Mouse (Mus musculus) heart, embryonic 16.5 days (tissue): ENCODE results near the gene Pecam1. TPM values are rescaled to one million over a fixed set of nuclear protein-coding genes. Genes with fewer than 3 reads are reported as not detected.
"Not testable (repeated sequence)": the region's sequence is repeated elsewhere in the genome, so short reads cannot be mapped to it uniquely, and the experiment has no call there.

Experiments
- ATAC-seq: fragments of 200-750 bp; cut with Nextera tagmentation; replicated peaks from 2 replicates; pipeline ENCODE4 v1.8.0; 2017; ENCODE audit warnings: moderate number of reproducible peaks; ENCODE audit not compliant: insufficient read depth, low FRiP score; ENCODE audit errors: extremely low read depth
- H3K27ac ChIP-seq: fragments of 300-500 bp; sonication (generic); 2 replicates; pipeline ENCODE4 v1.5.1; 2014; ENCODE audit warnings: mild to moderate bottlenecking, low read length, control low read depth, moderate library complexity
- H3K27me3 ChIP-seq: fragments of 300-500 bp; sonication (generic); 2 replicates; pipeline ENCODE4 v1.6.1; 2014; ENCODE audit warnings: low read length, mixed read lengths; ENCODE audit not compliant: control insufficient read depth, insufficient read depth
- H3K36me3 ChIP-seq: fragments of 300-500 bp; sonication (generic); 2 replicates; pipeline ENCODE4 v1.6.1; 2014; ENCODE audit not compliant: control insufficient read depth, insufficient read depth
- H3K4me1 ChIP-seq: fragments of 300-500 bp; sonication (generic); 2 replicates; pipeline ENCODE4 v1.6.1; 2014; ENCODE audit warnings: low read length, mixed read lengths; ENCODE audit not compliant: control insufficient read depth, insufficient read depth
- H3K4me2 ChIP-seq: fragments of 300-500 bp; sonication (generic); 2 replicates; pipeline ENCODE4 v1.6.1; 2014; ENCODE audit warnings: low read depth, mild to moderate bottlenecking, control low read depth, low read length
- H3K4me3 ChIP-seq: fragments of 300-500 bp; sonication (generic); 2 replicates; pipeline ENCODE4 v1.5.1; 2014; ENCODE audit warnings: mild to moderate bottlenecking, control low read depth, low read length
- H3K9ac ChIP-seq: fragments of 300-500 bp; sonication (generic); 2 replicates; pipeline ENCODE4 v1.6.1; 2014; ENCODE audit warnings: low read length, control low read depth
- H3K9me3 ChIP-seq: fragments of 300-500 bp; sonication (generic); replicated peaks from 2 replicates; pipeline ENCODE4 v1.6.1; 2016; ENCODE audit warnings: low read length; ENCODE audit not compliant: control insufficient read depth
- WGBS: fragments of 180-500 bp; shearing (Covaris S2); extraction: QIAGEN DNeasy Blood & Tissue Kit; methylation state at CpG from one replicate; pipeline ENCODE4 v1.1.7; 2014; 5-methylcytosine and 5-hydroxymethylcytosine counted together
- polyA plus RNA-seq: library from polyadenylated mRNA; unstranded; fragments of >200 nt; fragmentation: Nextera tagmentation; extraction: Ambion mirVana; gene quantifications from 2 replicates; pipeline ENCODE4 v1.2.1, GENCODE M21; 2015

Gene Pecam1
- polyA plus RNA-seq, 1 experiment from 2014 or later: 87.7 TPM

DNA sequence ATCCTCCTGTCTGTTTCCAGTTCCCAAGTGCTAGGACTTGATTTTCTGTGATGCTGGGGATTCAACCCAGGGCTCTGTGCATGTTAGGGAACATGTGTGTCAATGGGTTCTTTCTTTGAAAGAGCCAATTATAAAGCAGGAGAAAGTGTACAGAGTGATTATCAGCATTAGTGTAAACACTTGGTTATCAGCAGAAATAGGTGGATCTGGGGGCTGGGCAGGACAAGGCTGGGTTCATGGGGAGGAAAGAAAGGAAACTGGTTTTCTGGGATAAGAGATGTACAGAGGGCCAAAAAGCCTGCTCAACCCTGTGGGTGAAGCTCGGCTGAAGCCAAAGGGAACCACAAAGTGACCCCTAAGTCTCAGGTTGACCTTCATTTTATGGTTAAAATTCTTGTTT, 108.8 kb downstream of the Pecam1 start:
- Histone ChIP-seq H3K9me3 (no peaks in the 10 kb centered on the region), H3K36me3 (no peaks in the 10 kb centered on the region), H3K4me2 (no peak overlapping the region), H3K4me1 (peaks cover 12% of the 10 kb centered on the region), H3K27me3 (no peaks in the 10 kb centered on the region), H3K9ac (no peak overlapping the region), H3K4me3 (no peak overlapping the region), H3K27ac (no peak overlapping the region)
- WGBS: 45% methylated on average over 1 of the region's 1 CpGs
- no peak for ATAC-seq

DNA sequence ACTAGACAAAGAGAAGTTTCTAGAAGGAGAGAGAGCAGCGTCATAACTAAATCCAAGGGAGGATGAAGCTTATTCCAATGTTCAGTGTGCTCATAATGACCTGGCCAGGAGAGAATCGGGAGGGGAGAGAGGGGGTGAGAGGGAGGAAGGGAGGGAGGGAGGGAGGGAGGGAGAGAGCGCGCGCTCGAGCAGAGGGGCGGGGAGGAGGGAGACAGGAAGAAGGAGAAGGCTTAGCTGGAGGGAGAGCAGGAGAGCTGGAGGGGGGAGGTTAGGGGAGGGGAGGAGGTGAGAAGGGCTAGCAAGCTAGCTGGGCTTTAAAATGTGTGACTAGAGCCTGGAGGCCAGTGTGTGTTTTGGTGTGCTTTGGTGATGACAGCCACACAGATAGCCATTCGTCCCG, 110.4 kb downstream of the Pecam1 start:
- 7% methylated on average over 9 of the region's 9 CpGs for WGBS
- Histone ChIP-seq H3K9ac (no peak overlapping the region), H3K4me2 (no peak overlapping the region; the same call in 1 of the 2 replicates), H3K4me3 (no peak overlapping the region), H3K9me3 (no peaks in the 10 kb centered on the region), H3K36me3 (no peaks in the 10 kb centered on the region), H3K27me3 (no peaks in the 10 kb centered on the region), H3K4me1 (peaks cover 12% of the 10 kb centered on the region), H3K27ac (no peak overlapping the region)
- ATAC-seq: no peak

DNA sequence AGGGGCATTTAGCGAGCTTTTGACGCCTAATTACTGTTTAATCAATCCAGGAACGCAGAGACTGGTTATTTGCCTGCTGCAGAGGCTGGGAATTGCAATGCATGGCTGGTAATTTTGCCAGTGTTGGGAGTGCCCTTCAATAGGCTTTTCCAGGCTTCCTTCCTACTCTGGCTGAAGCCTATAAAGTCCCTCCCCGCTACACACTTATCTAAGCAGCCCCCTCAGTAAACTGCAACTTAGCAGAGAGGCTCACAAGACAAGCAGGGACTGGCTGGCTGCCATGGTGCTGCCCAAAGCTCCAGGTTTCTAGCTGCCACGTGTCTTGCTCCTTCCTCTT, 111.1 kb downstream of the Pecam1 start:
- no peaks in the 10 kb centered on the region for H3K27me3 ChIP-seq
- WGBS: 18% methylated on average over 5 of the region's 5 CpGs
- H3K4me2 ChIP-seq: no peak overlapping the region
- H3K27ac ChIP-seq: no peak overlapping the region
- 0 out of 2 replicates have a peak, but pooled peaks have one; percentile 42 for ATAC-seq
- H3K9me3 ChIP-seq: no peaks in the 10 kb centered on the region
- no peak overlapping the region for H3K4me3 ChIP-seq
- no peaks in the 10 kb centered on the region for H3K36me3 ChIP-seq
- no peak overlapping the region for H3K9ac ChIP-seq
- H3K4me1 ChIP-seq: peaks cover 12% of the 10 kb centered on the region

DNA sequence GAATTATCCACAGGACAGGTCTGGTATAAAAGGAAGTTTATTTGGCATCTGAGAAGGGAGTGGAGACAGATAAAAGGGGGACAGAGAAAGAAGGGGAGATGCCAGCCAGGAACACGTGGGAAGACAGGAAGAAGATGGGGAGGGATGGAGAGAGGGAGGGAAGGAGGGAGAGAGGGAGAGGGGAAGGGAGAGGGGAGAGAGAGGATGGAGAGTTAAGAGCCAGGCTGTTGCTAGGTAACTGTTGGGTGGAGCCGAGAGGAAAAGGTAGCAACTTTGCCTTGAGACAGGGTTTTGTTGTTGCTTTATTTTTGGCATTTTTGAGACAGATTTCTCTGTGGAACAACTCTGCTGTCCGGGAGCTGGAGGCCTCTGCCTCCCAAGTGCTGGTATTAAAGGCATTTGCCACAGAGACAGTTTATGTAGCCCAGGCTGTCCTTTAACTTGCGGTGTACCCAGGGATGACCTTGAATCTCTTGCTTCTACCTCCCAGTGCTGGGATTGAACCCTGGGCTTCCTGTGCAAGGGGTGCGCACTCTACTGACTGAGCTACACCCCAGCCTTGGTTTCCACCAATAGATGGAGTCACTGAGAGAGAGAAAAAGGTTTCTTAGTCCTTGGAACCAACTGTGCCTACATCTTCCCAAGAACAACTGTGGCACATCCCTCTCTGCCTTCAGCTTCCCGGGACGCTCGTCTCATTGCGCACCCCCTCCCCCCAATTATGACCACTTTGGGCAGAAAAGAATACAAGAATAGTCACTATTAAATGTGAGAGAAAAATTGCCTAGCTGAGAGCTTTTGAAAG, 111.7 kb downstream of the Pecam1 start:
- H3K4me1 ChIP-seq: peaks cover 12% of the 10 kb centered on the region
- ATAC-seq: no peak
- H3K27ac ChIP-seq: no peak overlapping the region
- H3K27me3 ChIP-seq: no peaks in the 10 kb centered on the region
- H3K9me3 ChIP-seq: no peaks in the 10 kb centered on the region
- WGBS: 47% methylated on average over 9 of the region's 9 CpGs
- H3K4me3 ChIP-seq: no peak overlapping the region
- H3K4me2 ChIP-seq: no peak overlapping the region
- no peak overlapping the region for H3K9ac ChIP-seq
- H3K36me3 ChIP-seq: no peaks in the 10 kb centered on the region

DNA sequence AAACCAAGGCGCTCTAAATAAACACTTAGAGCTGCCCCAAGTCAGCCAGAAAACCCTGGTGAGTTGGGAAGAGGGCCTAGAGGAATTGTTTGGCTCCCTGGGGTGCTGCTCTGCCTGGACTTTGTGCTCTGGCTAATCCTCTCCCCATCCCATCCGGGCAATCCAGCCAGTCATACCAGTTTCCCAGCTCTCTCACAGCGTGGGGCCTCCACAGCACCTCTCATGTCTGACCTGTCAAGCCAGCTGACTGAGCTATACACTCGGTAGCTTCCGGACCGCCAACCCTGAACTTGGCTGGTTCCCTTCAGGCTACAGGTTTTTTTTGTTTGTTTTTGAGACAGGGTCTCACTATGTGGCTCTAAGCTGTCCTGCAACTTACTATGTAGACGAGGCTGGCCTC, 112.7 kb downstream of the Pecam1 start:
- WGBS: 41% methylated on average over 7 of the region's 7 CpGs
- Histone ChIP-seq H3K27ac (no peak overlapping the region), H3K4me2 (no peak overlapping the region), H3K9me3 (0 out of 2 replicates have a peak, but pooled peaks cover 2% of the 10 kb centered on the region), H3K9ac (no peak overlapping the region), H3K4me3 (no peak overlapping the region), H3K27me3 (no peaks in the 10 kb centered on the region), H3K4me1 (peaks cover 12% of the 10 kb centered on the region), H3K36me3 (no peaks in the 10 kb centered on the region)
- ATAC-seq: no peak

DNA sequence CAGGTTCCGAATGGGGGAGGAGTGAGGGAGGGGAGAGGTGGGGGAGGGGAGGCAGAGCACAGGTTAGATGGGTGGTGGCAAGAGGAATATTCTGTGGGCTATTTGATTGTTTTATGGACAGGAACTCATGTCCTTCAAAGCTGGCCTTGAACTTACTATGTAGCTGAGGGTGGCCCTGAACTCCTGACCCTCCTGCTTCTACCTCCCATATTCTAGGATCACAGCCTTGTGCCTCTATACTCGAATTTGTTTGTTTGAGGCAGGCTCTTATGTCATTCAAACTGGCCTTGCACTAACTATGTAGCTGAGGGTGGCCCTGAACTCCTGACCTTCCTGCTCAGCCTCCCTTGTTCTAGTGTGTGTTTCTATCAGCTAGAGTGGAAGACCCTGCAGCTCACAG, 114.5 kb downstream of the Pecam1 start:
- no peaks in the 10 kb centered on the region for H3K36me3 ChIP-seq
- no peak overlapping the region for H3K9ac ChIP-seq
- H3K27ac ChIP-seq: no peak overlapping the region
- H3K27me3 ChIP-seq: no peaks in the 10 kb centered on the region
- no peak for ATAC-seq
- no peak overlapping the region for H3K4me3 ChIP-seq
- no peak overlapping the region for H3K4me2 ChIP-seq
- H3K9me3 ChIP-seq: 0 out of 2 replicates have a peak, but pooled peaks cover 7% of the 10 kb centered on the region
- H3K4me1 ChIP-seq: peaks cover 12% of the 10 kb centered on the region
- 41% methylated on average over 2 of the region's 2 CpGs for WGBS

DNA sequence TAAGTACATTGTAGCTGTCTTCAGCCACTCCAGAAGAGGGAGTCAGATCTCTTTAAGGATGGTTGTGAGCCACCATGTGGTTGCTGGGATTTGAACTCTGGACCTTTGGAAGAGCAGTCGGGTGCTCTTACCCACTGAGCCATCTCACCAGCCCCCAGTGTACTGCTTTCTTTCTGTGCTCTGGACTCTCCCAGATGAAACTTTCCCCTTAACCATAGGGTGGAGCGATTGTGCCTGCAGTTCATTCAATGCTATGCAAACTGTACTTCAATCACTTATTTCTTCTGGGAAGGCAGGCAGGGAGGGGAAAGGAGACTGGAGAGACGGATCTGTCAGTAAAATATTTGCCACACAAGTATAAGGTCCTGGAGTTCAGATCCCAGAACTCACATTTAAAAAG, 116.3 kb downstream of the Pecam1 start:
- H3K9me3 ChIP-seq, H3K36me3 ChIP-seq, ATAC-seq, H3K4me2 ChIP-seq, H3K4me3 ChIP-seq, H3K4me1 ChIP-seq, H3K27me3 ChIP-seq, H3K9ac ChIP-seq, H3K27ac ChIP-seq: not testable (repeated sequence)
- WGBS: 87% methylated on average over 3 of the region's 3 CpGs

DNA sequence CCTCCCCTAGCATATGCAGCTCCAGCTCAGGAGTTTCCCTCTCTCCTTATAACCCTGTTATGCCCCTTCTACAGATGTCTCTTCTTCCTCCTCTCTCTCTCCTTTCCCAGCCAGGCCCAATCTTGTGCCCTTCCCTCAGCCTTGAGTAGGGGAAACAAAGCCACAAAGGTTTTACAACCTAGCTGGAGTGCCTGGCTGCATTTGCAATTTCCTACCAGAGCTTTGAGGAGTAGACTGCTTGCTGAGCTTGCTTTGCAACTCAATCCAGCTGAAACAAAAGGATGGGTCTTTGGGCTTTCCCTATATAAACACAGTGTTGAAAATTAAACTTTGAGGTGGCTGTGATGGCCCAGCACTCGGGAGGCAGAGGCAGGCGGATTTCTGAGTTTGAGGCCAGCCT, 117.0 kb downstream of the Pecam1 start:
- 85% methylated on average over 2 of the region's 2 CpGs for WGBS
- H3K4me1 ChIP-seq: no peaks in the 10 kb centered on the region
- H3K4me3 ChIP-seq: no peak overlapping the region
- no peak overlapping the region for H3K9ac ChIP-seq
- H3K36me3 ChIP-seq: no peaks in the 10 kb centered on the region
- H3K4me2 ChIP-seq: no peak overlapping the region
- ATAC-seq: no peak
- no peak overlapping the region for H3K27ac ChIP-seq
- H3K27me3 ChIP-seq: no peaks in the 10 kb centered on the region
- H3K9me3 ChIP-seq: 0 out of 2 replicates have a peak, but pooled peaks cover 7% of the 10 kb centered on the region

DNA sequence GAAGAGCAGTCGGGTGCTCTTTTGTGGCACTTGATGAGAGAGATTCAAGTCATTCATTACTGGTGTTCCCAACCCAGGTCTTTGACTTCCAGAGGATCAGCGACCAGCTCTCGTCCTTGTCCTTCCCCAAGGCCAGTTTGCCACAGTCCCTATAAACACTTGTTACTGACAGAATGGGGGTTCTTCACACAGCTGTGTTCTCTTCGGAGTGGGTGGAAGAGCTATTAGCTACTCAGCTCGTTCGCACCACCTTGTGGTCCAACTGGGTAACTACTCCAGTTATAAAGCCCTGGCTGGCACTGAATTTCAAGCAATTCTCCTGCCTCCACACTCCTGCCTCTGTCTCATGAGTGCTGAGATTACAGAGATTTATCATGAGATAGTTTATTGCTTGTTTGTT, 122.7 kb downstream of the Pecam1 start:
- no peak overlapping the region for H3K27ac ChIP-seq
- WGBS: 20% methylated on average over 6 of the region's 6 CpGs
- no peak overlapping the region for H3K9ac ChIP-seq
- peak; percentile 55; the same call in 1 of the 2 replicates for ATAC-seq
- H3K9me3 ChIP-seq: 0 out of 2 replicates have a peak, but pooled peaks cover 4% of the 10 kb centered on the region
- H3K4me3 ChIP-seq: no peak overlapping the region
- peaks cover 3% of the 10 kb centered on the region; the same call in 1 of the 2 replicates for H3K4me1 ChIP-seq
- H3K4me2 ChIP-seq: no peak overlapping the region
- H3K36me3 ChIP-seq: no peaks in the 10 kb centered on the region
- H3K27me3 ChIP-seq: no peaks in the 10 kb centered on the region
